Mouse (Mus musculus) cerebellum, postnatal 25 days (tissue): ENCODE measurements around the gene Rbfox3.

Experiments
- DNase-seq, 2 experiments: peaks; one replicate each; pipeline ENCODE4 v3.0.0; 2021; ENCODE audit warnings: mixed read lengths in 2 of 2

Rbfox3 gene

GRCm38 (mm10) chr11:118600168-118600567 lies 311.2 kb downstream of the Rbfox3 start:
- DNase-seq, result peak; percentile 75 to 86

GRCm38 (mm10) chr11:118598726-118599125 lies 312.7 kb downstream of the Rbfox3 start:
- DNase-seq, result peak; percentile 73 to 84

GRCm38 (mm10) chr11:118584826-118585225 lies 326.6 kb downstream of the Rbfox3 start:
- no peak for DNase-seq

GRCm38 (mm10) chr11:118583989-118584388 lies 327.4 kb downstream of the Rbfox3 start:
- DNase-seq, result peak; percentile 43 to 61

DNA sequence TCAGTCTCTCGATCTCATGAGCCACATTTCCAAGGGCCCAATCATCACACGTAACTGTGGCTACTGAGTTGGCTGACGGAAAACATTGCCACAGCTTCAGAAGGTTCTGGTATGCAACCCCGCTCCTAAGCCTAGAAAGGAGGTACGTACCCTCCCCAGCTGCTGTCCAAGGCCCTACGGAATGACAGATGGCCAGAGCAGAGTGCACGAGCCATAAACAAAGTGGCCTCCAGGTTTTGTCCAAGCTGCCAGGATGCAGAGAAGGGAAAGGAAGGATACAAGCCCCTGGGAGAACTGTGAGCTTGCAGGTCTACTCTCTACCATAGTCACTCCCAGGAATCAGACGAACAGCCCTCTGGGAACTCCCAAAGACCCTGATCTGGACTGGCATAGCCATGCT lies 327.8 kb downstream of the Rbfox3 start:
- peak; percentile 48 to 55 for DNase-seq

DNA sequence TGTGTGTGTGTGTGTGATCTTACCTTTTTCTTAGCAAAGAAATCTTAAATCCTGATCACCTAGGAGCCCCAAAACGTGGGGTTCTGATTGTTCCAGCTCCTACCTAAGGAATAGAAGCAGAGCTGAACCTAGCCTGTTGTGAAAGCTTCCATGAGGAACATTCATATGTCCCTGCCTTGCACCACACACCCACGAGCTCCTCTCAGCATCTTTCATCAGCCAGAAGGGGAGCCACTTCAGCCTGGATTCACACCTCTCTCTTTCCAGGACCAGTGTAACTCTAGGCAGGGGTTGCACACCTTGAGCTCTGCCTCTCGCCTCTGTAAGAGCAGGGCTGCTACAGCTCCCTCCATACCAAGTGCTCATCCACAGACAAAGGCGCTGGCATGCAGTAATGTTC lies 330.4 kb downstream of the Rbfox3 start:
- no peak for DNase-seq

DNA sequence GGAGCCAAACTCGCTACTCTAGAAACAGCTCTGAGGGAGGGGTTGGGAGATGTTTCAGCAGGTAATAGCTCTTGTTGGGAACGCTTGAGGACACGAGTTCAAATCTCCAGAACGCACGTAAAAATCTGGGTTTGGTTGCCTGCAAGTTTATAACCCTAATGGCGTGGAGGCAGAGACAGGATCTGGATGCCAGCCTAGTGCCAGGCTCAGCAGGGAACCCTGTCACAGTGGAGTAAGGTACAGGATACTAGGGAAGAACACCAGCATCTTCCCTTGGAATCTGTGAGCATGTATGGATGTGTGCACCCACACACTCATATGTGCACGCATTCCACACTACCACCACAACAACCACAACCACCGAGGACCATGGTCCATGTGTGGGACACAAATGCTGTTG lies 331.8 kb downstream of the Rbfox3 start:
- peak; percentile 61 to 74 for DNase-seq

- no peak for DNase-seq
Observed at GRCm38 (mm10) chr11:118577271-118577670, 334.1 kb downstream of the Rbfox3 start.

DNA sequence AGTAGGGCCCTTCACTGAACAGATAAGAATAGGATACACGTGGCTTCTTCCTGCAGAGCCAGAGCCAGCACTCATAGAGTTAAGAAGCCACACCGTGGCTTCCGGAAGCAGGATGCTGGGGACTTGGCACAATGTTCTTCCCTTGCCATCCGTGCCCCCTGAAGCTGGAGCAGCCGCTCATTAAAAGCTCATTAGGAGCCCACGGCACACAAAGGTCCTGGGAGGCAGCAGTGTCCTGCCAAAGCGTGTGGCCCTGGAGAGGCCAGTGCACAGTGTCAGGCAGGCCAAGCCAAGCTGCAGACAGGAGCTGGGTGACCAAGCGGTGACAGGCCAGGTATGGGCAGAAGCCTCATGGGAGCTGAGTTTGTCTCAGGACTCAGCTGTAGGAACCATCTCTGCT lies 334.8 kb downstream of the Rbfox3 start:
- DNase-seq, result peak; percentile 53 to 61

DNA sequence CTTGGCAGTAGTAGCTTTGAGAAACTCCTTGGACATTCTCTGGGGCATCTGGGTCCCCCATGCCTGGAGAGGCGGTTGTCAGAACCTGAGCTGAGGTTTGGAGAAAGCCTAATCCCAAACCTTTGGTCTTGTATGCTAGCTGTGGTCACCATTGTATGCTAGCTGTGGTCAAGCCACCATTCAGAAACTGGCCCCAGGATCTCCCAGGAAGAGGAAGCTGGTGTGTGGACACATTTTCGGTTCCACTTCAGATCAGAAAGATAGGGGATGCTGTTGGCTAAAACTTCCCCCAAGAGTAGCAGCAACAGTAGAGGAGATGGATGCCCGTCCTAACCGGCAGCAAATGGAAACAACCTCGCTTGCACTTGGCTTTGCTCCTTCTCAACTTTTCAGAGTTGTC lies 337.0 kb downstream of the Rbfox3 start:
- DNase-seq, result no peak

GRCm38 (mm10) chr11:118573569-118573968 lies 337.8 kb downstream of the Rbfox3 start:
- DNase-seq, result peak; percentile 80 to 88

- DNase-seq, result peak; percentile 45 to 55
Observed at GRCm38 (mm10) chr11:118573000-118573399, 338.4 kb downstream of the Rbfox3 start.

- peak in 1 of 2 experiments; percentile 50 for DNase-seq
Observed at GRCm38 (mm10) chr11:118570164-118570563, 341.2 kb downstream of the Rbfox3 start.

DNA sequence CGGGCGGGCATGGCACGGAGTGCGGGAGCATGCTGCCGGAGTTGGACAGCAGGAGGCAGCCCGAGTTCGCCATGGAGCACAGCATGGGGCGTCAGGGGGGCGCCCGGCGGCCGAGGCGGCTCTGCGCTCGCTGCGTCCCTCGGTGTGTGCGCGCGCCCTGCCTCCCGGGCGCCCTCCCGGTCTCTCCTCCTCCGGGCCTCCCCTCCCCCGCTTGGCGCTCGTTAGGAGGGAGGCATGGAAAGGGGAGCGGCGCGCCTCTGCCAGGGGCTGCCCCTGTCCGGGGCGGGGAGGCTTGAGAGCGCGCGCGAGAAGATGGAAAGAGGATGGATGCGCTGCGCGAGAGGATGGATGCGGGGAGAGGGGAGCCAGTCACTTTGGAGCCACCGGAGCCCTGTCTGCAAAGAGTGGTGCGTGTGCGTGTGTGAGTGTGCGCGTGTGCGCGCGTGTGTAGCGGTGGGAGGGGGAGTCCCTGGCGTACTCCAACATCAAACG lies 341.8 kb downstream of the Rbfox3 start:
- DNase-seq, result peak; percentile 39 to 52

DNA sequence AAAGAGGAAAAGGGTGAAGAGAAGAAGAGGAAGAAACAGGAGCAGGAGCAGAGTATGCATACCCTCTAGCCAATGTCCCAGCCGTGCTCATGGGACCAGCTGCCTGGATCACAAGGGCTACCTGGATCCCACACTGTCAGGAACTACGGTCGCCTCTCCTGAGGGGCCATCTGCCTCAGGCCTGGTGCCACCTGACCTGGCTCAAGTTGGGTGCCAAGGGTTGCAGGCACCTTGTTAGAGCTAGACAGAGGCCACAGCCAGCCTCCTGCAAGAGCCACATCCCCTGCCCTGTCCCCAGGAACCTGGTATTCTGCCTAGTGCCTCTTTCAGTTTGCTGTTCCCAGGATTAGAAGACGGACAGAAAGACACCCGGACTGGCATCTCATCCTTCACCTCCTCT lies 347.5 kb downstream of the Rbfox3 start:
- DNase-seq, result peak; percentile 69 to 76

DNA sequence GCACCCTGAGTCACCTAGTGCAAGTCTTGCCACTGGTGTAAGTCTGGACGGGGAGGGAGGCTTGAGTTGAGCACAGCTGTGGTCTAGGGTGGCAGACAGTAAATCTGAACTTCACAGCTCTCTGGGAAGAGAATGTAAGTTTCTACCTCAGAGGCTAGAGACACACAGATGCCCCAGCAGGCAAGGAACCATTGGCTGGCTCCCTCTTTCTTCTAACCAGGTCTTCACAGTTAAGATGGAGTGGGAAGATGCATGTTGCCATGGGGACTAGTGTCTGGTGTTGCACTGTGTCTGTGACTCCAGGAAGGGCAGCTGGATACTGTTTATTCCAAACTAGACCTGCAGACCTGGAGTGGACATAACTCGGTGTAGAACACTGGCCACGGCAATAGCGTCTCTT lies 348.6 kb downstream of the Rbfox3 start:
- DNase-seq, result no peak

DNA sequence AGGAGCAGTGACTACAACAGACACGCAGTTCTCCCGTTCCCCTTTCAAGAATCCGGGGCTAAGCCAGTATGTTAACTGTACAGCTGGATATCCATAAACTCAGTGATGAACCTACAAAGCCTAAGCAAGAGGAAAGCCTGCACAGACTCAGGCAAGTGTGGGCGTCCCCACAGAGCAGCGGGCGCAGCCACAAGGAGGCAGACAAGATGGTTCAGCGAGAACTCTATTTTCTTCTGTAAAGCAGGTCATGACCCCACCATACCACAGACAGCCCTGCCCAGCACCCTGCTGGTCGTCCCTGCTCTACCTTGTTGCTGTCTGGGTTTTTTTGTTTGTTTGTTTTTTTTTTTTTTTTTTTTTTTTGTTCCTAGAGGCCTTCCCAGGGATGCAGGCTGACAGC lies 353.2 kb downstream of the Rbfox3 start:
- DNase-seq, result no peak

DNA sequence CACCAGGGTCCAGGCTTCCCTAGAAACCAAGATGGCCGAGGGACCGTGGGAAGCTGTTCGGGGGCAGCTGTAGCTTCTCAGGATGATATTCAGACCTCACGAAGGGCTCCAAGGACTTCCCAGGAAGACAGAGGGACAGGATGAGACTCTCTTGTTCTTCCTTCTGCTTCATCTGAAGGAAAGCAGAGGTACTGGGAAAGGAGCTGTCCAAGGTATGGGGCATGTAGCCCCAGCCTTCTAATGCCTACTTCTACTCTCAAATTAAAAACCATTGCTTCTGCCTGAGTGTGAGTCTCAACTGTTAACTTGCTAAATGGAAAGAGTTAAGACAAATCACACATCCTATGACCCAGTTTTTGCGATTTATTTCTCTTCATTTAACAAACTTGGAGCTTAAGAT lies 355.8 kb downstream of the Rbfox3 start:
- no peak for DNase-seq

- no peak for DNase-seq
Observed at GRCm38 (mm10) chr11:118554542-118554941, 356.9 kb downstream of the Rbfox3 start.

GRCm38 (mm10) chr11:118553926-118554325 lies 357.5 kb downstream of the Rbfox3 start:
- no peak for DNase-seq

GRCm38 (mm10) chr11:118553001-118553400 lies 358.4 kb downstream of the Rbfox3 start:
- DNase-seq, result no peak

- no peak for DNase-seq
Observed at GRCm38 (mm10) chr11:118552478-118552877, 358.9 kb downstream of the Rbfox3 start.

- DNase-seq, result no peak
Observed at GRCm38 (mm10) chr11:118551705-118552104, 359.7 kb downstream of the Rbfox3 start.

GRCm38 (mm10) chr11:118550773-118551520 lies 360.4 kb downstream of the Rbfox3 start:
- no peak for DNase-seq

GRCm38 (mm10) chr11:118548242-118548641 lies 363.2 kb downstream of the Rbfox3 start:
- peak in 1 of 2 experiments; percentile 70 for DNase-seq
